Mouse (Mus musculus) heart, postnatal 0 days (tissue): ENCODE results near the gene Spred2.

Experiments
- CTCF ChIP-seq: IDR thresholded peaks from 2 replicates; pipeline ENCODE4 v1.5.1; 2016; ENCODE audit warnings: antibody characterized with exemption, control low read depth, low read depth
- EP300 ChIP-seq: IDR thresholded peaks from 2 replicates; pipeline ENCODE4 v1.6.1; 2016; ENCODE audit warnings: antibody characterized with exemption, low read depth

GRCm38 (mm10) chr11:19925976-19926842 is 2.0 kb downstream of the Spred2 start:
- TF ChIP-seq CTCF (no peak), EP300 (no peak)
